8 mouse cellular contexts compared by ENCODE assay signal in the genomic region with DNA sequence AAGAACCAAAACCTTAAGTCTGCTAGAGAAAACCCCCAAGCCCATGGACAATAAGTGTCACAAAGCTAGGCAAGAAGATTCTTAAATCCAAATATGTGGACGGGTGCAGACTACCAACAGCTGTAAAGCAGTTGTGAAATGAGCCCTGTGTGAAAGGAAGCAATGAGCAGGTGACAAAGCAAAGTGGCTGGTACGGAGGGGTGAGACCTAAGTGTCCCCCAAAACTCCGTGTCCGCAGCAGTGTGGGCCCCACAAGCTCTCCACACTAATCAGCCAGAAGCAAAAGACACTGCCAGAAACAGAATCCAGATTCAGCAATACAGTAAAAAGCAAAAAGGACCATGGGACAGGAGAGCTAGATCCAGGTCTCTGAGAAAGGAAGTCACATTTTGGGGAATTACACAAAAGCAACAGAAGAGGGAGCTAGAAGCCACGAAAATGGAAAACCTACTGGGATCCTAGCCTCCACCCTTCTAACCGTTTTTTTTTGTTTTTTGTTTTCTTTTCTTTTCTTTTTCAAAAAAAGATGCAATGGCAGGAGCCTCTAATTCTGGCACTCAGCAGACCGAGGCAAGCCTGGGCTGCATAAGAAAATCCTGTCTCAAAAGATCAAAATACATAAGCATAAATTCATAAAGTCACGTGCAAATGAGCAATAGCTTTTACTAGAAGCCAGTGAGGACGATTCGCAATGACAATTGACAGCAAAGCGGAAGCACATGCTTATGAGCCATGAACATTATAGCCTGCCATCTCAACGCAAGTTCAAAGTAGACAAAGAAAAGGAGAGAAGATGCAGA. TPM values are rescaled to one million over a fixed set of nuclear protein-coding genes. Genes with fewer than 3 reads are reported as not detected.
A peak's percentile ranks its signal among the peaks of the same experiment; 100 is the strongest.
DNase-seq lines count a peak whose midpoint lies in the region; ATAC-seq lines count a peak whose summit lies in the region.

No protein-coding gene starts in this region.

- DNase-seq in layer of hippocampus, adult 11-12 months (ENCODE audit: low spot score): peak; percentile 27
- DNase-seq in layer of hippocampus, postnatal 25 days (ENCODE audit: extremely low spot score in 1 of 2, low spot score in 1 of 2): no peak
- DNase-seq in brain, adult 2 months (ENCODE audit: low read depth, low spot score): peak; percentile 73
- DNase-seq in embryonic facial prominence, embryonic 14.5 days (ENCODE audit: low spot score): peak; percentile 50
- DNase-seq in hindbrain, embryonic 11.5 days (ENCODE audit: low spot score): peak; percentile 50
- DNase-seq in urinary bladder, adult 2 months (ENCODE audit: low spot score): no peak

- H3K4me1 ChIP-seq in embryonic facial prominence, embryonic 14.5 days (ENCODE audit: control insufficient read depth, insufficient read depth, low read length): no peaks in the 10 kb centered on the region
- H3K4me1 ChIP-seq in hindbrain, embryonic 11.5 days (replicated peaks; ENCODE audit: control insufficient read depth, insufficient read depth, low read length): no peaks in the 10 kb centered on the region
- H3K4me1 ChIP-seq in limb, embryonic 13.5 days: no peaks in the 10 kb centered on the region
- peaks cover 2% of the 10 kb centered on the region; the same call in 1 of the 2 replicates for H3K4me1 ChIP-seq in midbrain, embryonic 16.5 days (ENCODE audit: control insufficient read depth, insufficient read depth, low read length)

- no peaks in the 10 kb centered on the region for H3K27me3 ChIP-seq in embryonic facial prominence, embryonic 14.5 days (replicated peaks; ENCODE audit: control insufficient read depth, insufficient read depth, low read length)
- no peaks in the 10 kb centered on the region for H3K27me3 ChIP-seq in hindbrain, embryonic 11.5 days (ENCODE audit: control insufficient read depth, insufficient read depth, low read length)
- H3K27me3 ChIP-seq in limb, embryonic 13.5 days: no peaks in the 10 kb centered on the region
- no peaks in the 10 kb centered on the region for H3K27me3 ChIP-seq in midbrain, embryonic 16.5 days (ENCODE audit: control insufficient read depth, insufficient read depth, low read depth, low read length)

- H3K4me2 ChIP-seq in embryonic facial prominence, embryonic 14.5 days (ENCODE audit: low read depth, low read length): peak overlapping the region; percentile 29; the same call in 1 of the 2 replicates
- no peak overlapping the region for H3K4me2 ChIP-seq in hindbrain, embryonic 11.5 days (replicated peaks; ENCODE audit: low read depth, low read length)
- peak overlapping the region; percentile 42 for H3K4me2 ChIP-seq in limb, embryonic 13.5 days (replicated peaks)
- H3K4me2 ChIP-seq in midbrain, embryonic 16.5 days (ENCODE audit: low read length): peak overlapping the region; percentile 41

- no peaks in the 10 kb centered on the region for H3K9me3 ChIP-seq in embryonic facial prominence, embryonic 14.5 days (ENCODE audit: control insufficient read depth, low read length)
- H3K9me3 ChIP-seq in hindbrain, embryonic 11.5 days (ENCODE audit: control insufficient read depth, low read length): no peaks in the 10 kb centered on the region
- no peaks in the 10 kb centered on the region for H3K9me3 ChIP-seq in limb, embryonic 13.5 days
- H3K9me3 ChIP-seq in midbrain, embryonic 16.5 days (replicated peaks; ENCODE audit: control insufficient read depth, low read length, poor library complexity, severe bottlenecking): no peaks in the 10 kb centered on the region

- H3K36me3 ChIP-seq in embryonic facial prominence, embryonic 14.5 days (ENCODE audit: control insufficient read depth, insufficient read depth, low read length): no peaks in the 10 kb centered on the region
- H3K36me3 ChIP-seq in hindbrain, embryonic 11.5 days (ENCODE audit: control insufficient read depth, insufficient read depth, low read length): no peaks in the 10 kb centered on the region
- H3K36me3 ChIP-seq in limb, embryonic 13.5 days: no peaks in the 10 kb centered on the region
- H3K36me3 ChIP-seq in midbrain, embryonic 16.5 days (ENCODE audit: control insufficient read depth, insufficient read depth, low read length): no peaks in the 10 kb centered on the region

- no peak overlapping the region for H3K27ac ChIP-seq in embryonic facial prominence, embryonic 14.5 days (replicated peaks; ENCODE audit: low read depth, low read length)
- H3K27ac ChIP-seq in hindbrain, embryonic 11.5 days (ENCODE audit: low read depth, low read length): no peak overlapping the region
- H3K27ac ChIP-seq in limb, embryonic 13.5 days: no peak overlapping the region
- peak overlapping the region; percentile 55 for H3K27ac ChIP-seq in midbrain, embryonic 16.5 days (ENCODE audit: low read length)

- peak overlapping the region; percentile 19; the same call in 1 of the 2 replicates for H3K4me3 ChIP-seq in embryonic facial prominence, embryonic 14.5 days (ENCODE audit: low read depth, low read length)
- no peak overlapping the region for H3K4me3 ChIP-seq in hindbrain, embryonic 11.5 days (ENCODE audit: low read depth, low read length)
- peak overlapping the region; percentile 15; the same call in 1 of the 2 replicates for H3K4me3 ChIP-seq in limb, embryonic 13.5 days
- H3K4me3 ChIP-seq in midbrain, embryonic 16.5 days (ENCODE audit: low read depth, low read length): peak overlapping the region; percentile 7; the same call in 1 of the 2 replicates

- H3K9ac ChIP-seq in embryonic facial prominence, embryonic 14.5 days (ENCODE audit: low read depth, low read length): no peak overlapping the region
- no peak overlapping the region for H3K9ac ChIP-seq in hindbrain, embryonic 11.5 days (ENCODE audit: low read depth, low read length)
- H3K9ac ChIP-seq in limb, embryonic 13.5 days: no peak overlapping the region
- 0 out of 2 replicates have a peak overlapping the region, but pooled peaks have one; percentile 30 for H3K9ac ChIP-seq in midbrain, embryonic 16.5 days (ENCODE audit: low read depth, low read length)

- 39% methylated on average over 12 of the region's 12 CpGs for WGBS in embryonic facial prominence, embryonic 14.5 days
- WGBS in hindbrain, embryonic 11.5 days: 44% methylated on average over 12 of the region's 12 CpGs
- 44% methylated on average over 12 of the region's 12 CpGs for WGBS in limb, embryonic 13.5 days
- 33% methylated on average over 12 of the region's 12 CpGs for WGBS in midbrain, embryonic 16.5 days

- ATAC-seq in embryonic facial prominence, embryonic 14.5 days (ENCODE audit: low read depth): peak; percentile 63; the same call in 1 of the 2 replicates
- ATAC-seq in hindbrain, embryonic 11.5 days (ENCODE audit: low FRiP score): no peak; the same call in 1 of the 2 replicates
- 0 out of 2 replicates have a peak, but pooled peaks have one; percentile 19 for ATAC-seq in limb, embryonic 13.5 days (ENCODE audit: low FRiP score, low read depth)
- ATAC-seq in midbrain, embryonic 16.5 days: peak; percentile 51; the same call in 1 of the 2 replicates

RNA-seq across cellular contexts. Expression of a gene that starts 46.4 kb away (rescaled TPM):
- total RNA-seq in layer of hippocampus, postnatal 25 days (2021): 1 to 10 TPM; 5.0 to 5.4 TPM
- 1.5 and 1.7 TPM in 2 replicates for polyA plus RNA-seq in embryonic facial prominence, embryonic 14.5 days (2014; fragmentation: Nextera tagmentation; extraction: Ambion mirVana)
- polyA plus RNA-seq in hindbrain, embryonic 11.5 days (2014; fragmentation: Nextera tagmentation; extraction: Ambion mirVana): 0.29 and 0.65 TPM in 2 replicates
- 1.7 and 1.9 TPM in 2 replicates for polyA plus RNA-seq in limb, embryonic 13.5 days (2015; fragmentation: Nextera tagmentation; extraction: Ambion mirVana)
- polyA plus RNA-seq in midbrain, embryonic 16.5 days (2015; fragmentation: Nextera tagmentation; extraction: Ambion mirVana): 9.3 and 20.2 TPM in 2 replicates
- polyA plus RNA-seq in urinary bladder, adult 2 months (2012; rRNA removed): 2.6 and 3.1 TPM in 2 replicates

Comparison
In these comparisons a context has a peak if more than half of its experiments do, and no peak if none do; other contexts are left out.
1. DNase-seq: peak in layer of hippocampus, adult 11-12 months (single experiment), brain, adult 2 months (single experiment), embryonic facial prominence, embryonic 14.5 days (single experiment) and hindbrain, embryonic 11.5 days (single experiment); none in layer of hippocampus, postnatal 25 days (0 of 2) and urinary bladder, adult 2 months (single experiment).